Mouse (Mus musculus) lung, adult 2 months (tissue): ENCODE measurements around the gene Lpar3.

Experiments
- CTCF ChIP-seq: fragments of 200-500 bp; IDR thresholded peaks from 2 replicates; pipeline ENCODE4 v1.5.1; 2011; ENCODE audit warnings: mild to moderate bottlenecking, low read length, control low read depth; ENCODE audit not compliant: insufficient read depth
- POLR2A ChIP-seq: fragments of 200-500 bp; IDR thresholded peaks from 2 replicates; pipeline ENCODE4 v1.6.1; 2011; ENCODE audit warnings: low read depth, mild to moderate bottlenecking, control low read depth, low read length, borderline replicate concordance; ENCODE audit errors: extremely low read depth

DNA sequence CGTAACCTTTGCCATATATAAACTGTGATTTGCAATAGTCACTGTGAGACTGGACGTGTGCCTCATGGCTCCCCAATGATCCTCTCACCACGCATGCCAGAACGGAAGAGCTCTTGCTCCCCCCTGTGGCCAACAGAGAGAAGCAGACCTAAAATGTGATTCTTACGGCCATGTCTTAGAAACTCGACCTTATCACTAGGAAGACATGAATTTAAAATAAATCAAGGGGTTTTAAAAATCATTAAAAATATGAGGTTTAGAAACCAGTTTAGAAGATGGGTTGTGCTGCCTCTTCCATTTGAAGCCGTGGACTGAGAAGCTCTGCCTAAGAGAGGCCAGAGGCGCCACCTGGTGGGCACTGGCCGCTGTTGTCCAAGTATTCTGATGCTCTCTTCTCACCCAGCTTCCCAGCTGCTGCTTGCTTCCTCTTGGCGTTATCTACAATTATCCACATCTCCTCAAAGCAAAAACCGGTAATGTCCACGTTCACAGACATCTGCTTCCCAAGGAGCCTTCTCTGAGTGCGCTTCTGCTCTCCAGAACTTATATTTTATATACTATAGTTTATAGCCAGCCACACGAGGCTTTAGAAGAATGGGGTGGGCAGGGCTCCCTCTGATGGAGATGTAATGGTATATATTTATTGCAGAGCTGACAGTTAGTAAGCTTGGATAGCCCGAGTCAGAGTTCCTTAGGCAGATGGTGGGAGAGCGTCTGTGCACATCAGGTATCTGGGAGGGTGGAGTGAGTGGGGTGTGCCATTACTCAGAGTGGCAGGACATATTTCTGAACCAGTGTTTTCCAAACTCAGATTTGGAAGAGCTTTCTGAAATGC, 42.8 kb upstream of the Lpar3 start:
- TF ChIP-seq CTCF: peak; percentile 89
- TF ChIP-seq POLR2A: no peak
